Mouse (Mus musculus) ES-Bruce4 (cell line): ENCODE results near the gene Toporsl.

Source experiments
- CTCF ChIP-seq: IDR thresholded peaks from one replicate; pipeline ENCODE4 v1.8.1; 2011; ENCODE audit warnings: low read depth, low read length
- EP300 ChIP-seq: IDR thresholded peaks from 2 replicates; pipeline ENCODE4 v1.6.1; 2011; ENCODE audit warnings: low read depth, low read length; ENCODE audit not compliant: insufficient read depth
- POLR2A ChIP-seq: IDR thresholded peaks from one replicate; pipeline ENCODE4 v1.8.1; 2011; ENCODE audit warnings: low read length; ENCODE audit not compliant: insufficient read depth

GRCm38 (mm10) chr4:52563859-52564258, 32.2 kb upstream of the Toporsl start:
- TF ChIP-seq POLR2A, result no peak
- no peak for TF ChIP-seq CTCF
- TF ChIP-seq EP300, result no peak
